Mouse (Mus musculus) left cerebral cortex, postnatal 10 days (tissue): ENCODE data around the gene Slc10a6. TPM values are rescaled to one million over a fixed set of nuclear protein-coding genes. Genes with fewer than 3 reads are reported as not detected.

Experiments used
- DNase-seq, 2 experiments: peaks; one replicate each; pipeline ENCODE4 v3.0.0; 2021 to 2022; ENCODE audit warnings: low spot score in 2 of 2, mixed read lengths in 1 of 2; ENCODE audit errors: extremely low spot score in 1 of 2
- intact Hi-C: fragments of 180-260 bp; cut with DNase I; formaldehyde crosslinking; loops from one replicate; pipeline ENCODE4 v1.15.1; 2025
- total RNA-seq, 2 experiments: library from RNA; stranded (reverse); gene quantifications; 2 replicates each; pipeline ENCODE4 v1.2.3; 2021

Slc10a6 gene
- total RNA-seq, 2 experiments from 2014 or later: 0.15 TPM; not detected in 1

GRCm38 (mm10) chr5:103624831-103625230 lies 4.4 kb downstream of the Slc10a6 start:
- intact Hi-C loops: no loop called here
- DNase-seq: no peak

GRCm38 (mm10) chr5:103622321-103622720 lies 6.9 kb downstream of the Slc10a6 start:
- intact Hi-C loops: no loop called here

GRCm38 (mm10) chr5:103620301-103620973 lies 8.8 kb downstream of the Slc10a6 start:
- intact Hi-C loops: no loop called here
- DNase-seq: no peak

More at GRCm38 (mm10) chr5:103622321-103622720, 6.9 kb downstream of the Slc10a6 start:
- DNase-seq: no peak

GRCm38 (mm10) chr5:103617191-103617590 lies 12.0 kb downstream of the Slc10a6 start:
- intact Hi-C loops: no loop called here
- DNase-seq: no peak

GRCm38 (mm10) chr5:103614356-103614755 lies 14.8 kb downstream of the Slc10a6 start:
- intact Hi-C loops: no loop called here

GRCm38 (mm10) chr5:103612316-103612715 lies 16.9 kb downstream of the Slc10a6 start:
- intact Hi-C loops: no loop called here
- no peak for DNase-seq

More at GRCm38 (mm10) chr5:103614356-103614755, 14.8 kb downstream of the Slc10a6 start:
- DNase-seq: no peak

GRCm38 (mm10) chr5:103610856-103611472 lies 18.2 kb downstream of the Slc10a6 start:
- DNase-seq: no peak
- intact Hi-C loops: no loop called here

GRCm38 (mm10) chr5:103610148-103610547 lies 19.1 kb downstream of the Slc10a6 start:
- intact Hi-C loops: no loop called here
- DNase-seq: no peak

GRCm38 (mm10) chr5:103605707-103606106 lies 23.5 kb downstream of the Slc10a6 start:
- DNase-seq: no peak
- intact Hi-C loops: no loop called here

GRCm38 (mm10) chr5:103603115-103603893 lies 25.9 kb downstream of the Slc10a6 start:
- intact Hi-C loops: no loop called here
- no peak for DNase-seq

GRCm38 (mm10) chr5:103598881-103599280 lies 30.3 kb downstream of the Slc10a6 start:
- no peak for DNase-seq
- intact Hi-C loops: no loop called here

- intact Hi-C loops: no loop called here
- no peak for DNase-seq
These were observed 30.9 kb downstream of the Slc10a6 start for GRCm38 (mm10) chr5:103598264-103598663.

- intact Hi-C loops: no loop called here
- DNase-seq: no peak
These were observed 31.6 kb downstream of the Slc10a6 start for GRCm38 (mm10) chr5:103597604-103598003.

- intact Hi-C loops: no loop called here
- DNase-seq: no peak
These were observed 32.6 kb downstream of the Slc10a6 start for GRCm38 (mm10) chr5:103596467-103597146.

GRCm38 (mm10) chr5:103595394-103596226 lies 33.6 kb downstream of the Slc10a6 start:
- intact Hi-C loops: no loop called here

GRCm38 (mm10) chr5:103593575-103593974 lies 35.6 kb downstream of the Slc10a6 start:
- DNase-seq: no peak
- intact Hi-C loops: loop anchor here (5.0 kb wide), 1 partner anchor 46 kb away; no protein-coding TSS in a partner anchor

More at GRCm38 (mm10) chr5:103595394-103596226, 33.6 kb downstream of the Slc10a6 start:
- DNase-seq: no peak

- DNase-seq: no peak
- intact Hi-C loops: loop anchor here (5.0 kb wide), 1 partner anchor 45 kb away; no protein-coding TSS in a partner anchor
These were observed 36.5 kb downstream of the Slc10a6 start for GRCm38 (mm10) chr5:103592706-103593105.

GRCm38 (mm10) chr5:103591846-103592245 lies 37.4 kb downstream of the Slc10a6 start:
- DNase-seq: no peak
- intact Hi-C loops: loop anchor here (5.0 kb wide), 1 partner anchor 45 kb away; no protein-coding TSS in a partner anchor
